Mouse (Mus musculus) limb, embryonic 14.5 days (tissue): ENCODE measurements around the gene Tsg101. TPM values are rescaled to one million over a fixed set of nuclear protein-coding genes. Genes with fewer than 3 reads are reported as not detected.

Source experiments
- ATAC-seq: fragments of 200-750 bp; cut with Nextera tagmentation; 2 replicates; pipeline ENCODE4 v1.8.0; 2017; ENCODE audit warnings: low read depth, moderate number of reproducible peaks, moderate TSS enrichment; ENCODE audit not compliant: low FRiP score
- DNase-seq: peaks from one replicate; pipeline ENCODE4 v3.0.0-alpha.2; 2015; ENCODE audit warnings: low spot score
- H3K27ac ChIP-seq: fragments of 300-500 bp; sonication (generic); replicated peaks from 2 replicates; pipeline ENCODE4 v1.5.1; 2014; ENCODE audit warnings: low read depth, mild to moderate bottlenecking, low read length, moderate library complexity, mixed read lengths
- H3K27me3 ChIP-seq: fragments of 300-500 bp; sonication (generic); 2 replicates; pipeline ENCODE4 v1.6.1; 2014; ENCODE audit warnings: low read length, mixed read lengths; ENCODE audit not compliant: control insufficient read depth, insufficient read depth
- H3K36me3 ChIP-seq: fragments of 300-500 bp; sonication (generic); 2 replicates; pipeline ENCODE4 v1.6.1; 2014; ENCODE audit warnings: mild to moderate bottlenecking, low read length, moderate library complexity, mixed read lengths; ENCODE audit not compliant: control insufficient read depth, insufficient read depth
- H3K4me1 ChIP-seq: fragments of 300-500 bp; sonication (generic); 2 replicates; pipeline ENCODE4 v1.6.1; 2014; ENCODE audit warnings: antibody characterized with exemption, low read length, mixed read lengths; ENCODE audit not compliant: control insufficient read depth, insufficient read depth
- H3K4me2 ChIP-seq: fragments of 300-500 bp; sonication (generic); replicated peaks from 2 replicates; pipeline ENCODE4 v1.6.1; 2014; ENCODE audit warnings: low read depth, mild to moderate bottlenecking, low read length, moderate library complexity; ENCODE audit not compliant: severe bottlenecking
- H3K4me3 ChIP-seq: fragments of 300-500 bp; sonication (generic); replicated peaks from 2 replicates; pipeline ENCODE4 v1.5.1; 2014; ENCODE audit warnings: low read length
- H3K9ac ChIP-seq: fragments of 300-500 bp; sonication (generic); 2 replicates; pipeline ENCODE4 v1.6.1; 2014; ENCODE audit warnings: mild to moderate bottlenecking, low read depth, low read length, moderate library complexity; ENCODE audit not compliant: severe bottlenecking
- H3K9me3 ChIP-seq: fragments of 300-500 bp; sonication (generic); 2 replicates; pipeline ENCODE4 v1.6.1; 2016; ENCODE audit warnings: low read length; ENCODE audit not compliant: control insufficient read depth
- POLR2A ChIP-seq: fragments of 200-500 bp; IDR thresholded peaks from 2 replicates; pipeline ENCODE4 v1.8.0; 2012; ENCODE audit warnings: inconsistent platforms, mild to moderate bottlenecking, moderate library complexity, borderline replicate concordance; ENCODE audit not compliant: insufficient read depth, insufficient read length; ENCODE audit errors: extremely low read depth
- WGBS: fragments of 180-500 bp; shearing (Covaris S2); extraction: QIAGEN DNeasy Blood & Tissue Kit; methylation state at CpG from one replicate; pipeline ENCODE4 v1.1.7; 2014; 5-methylcytosine and 5-hydroxymethylcytosine counted together
- polyA plus RNA-seq, 2 experiments: library from polyadenylated mRNA; depleted of rRNA in 1 of 2; stranded (reverse) in 1 of 2; unstranded in 1 of 2; fragments of >200 nt; fragmentation: Nextera tagmentation in 1 of 2; extraction: Ambion mirVana in 1 of 2; gene quantifications; 2 replicates each; pipeline versions ENCODE4 v1.2.1 to v1.2.3; 2012 to 2014

The Tsg101 gene
- polyA plus RNA-seq, 2 experiments = 86.2 to 189 TPM

GRCm38 (mm10) chr7:46876841-46877240, 42.9 kb downstream of the Tsg101 start:
- Histone ChIP-seq H3K4me2 (no peak overlapping the region), H3K9me3 (no peaks in the 10 kb centered on the region), H3K9ac (no peak overlapping the region), H3K4me3 (no peak overlapping the region), H3K36me3 (no peaks in the 10 kb centered on the region), H3K4me1 (no peaks in the 10 kb centered on the region), H3K27me3 (no peaks in the 10 kb centered on the region), H3K27ac (no peak overlapping the region)
- WGBS = 59% methylated on average over 4 of the region's 4 CpGs
- TF ChIP-seq POLR2A = no peak
- ATAC-seq = no peak
- no peak for DNase-seq

GRCm38 (mm10) chr7:46871988-46872387, 47.8 kb downstream of the Tsg101 start:
- Histone ChIP-seq H3K9me3 (no peaks in the 10 kb centered on the region), H3K4me3 (no peak overlapping the region), H3K4me1 (no peaks in the 10 kb centered on the region), H3K27ac (no peak overlapping the region), H3K36me3 (no peaks in the 10 kb centered on the region), H3K27me3 (no peaks in the 10 kb centered on the region), H3K4me2 (no peak overlapping the region), H3K9ac (no peak overlapping the region)
- WGBS = 73% methylated on average over 4 of the region's 4 CpGs
- no peak for TF ChIP-seq POLR2A
- no peak for DNase-seq
- ATAC-seq = no peak

- H3K9me3 ChIP-seq = no peaks in the 10 kb centered on the region
Measured at GRCm38 (mm10) chr7:46860996-46861395, 58.8 kb downstream of the Tsg101 start, which contains the start of gene Ldhc. Gene Ldhc (plus strand): TSS chr7:46861203.

GRCm38 (mm10) chr7:46859031-46859430, 60.7 kb downstream of the Tsg101 start:
- 54% methylated on average over 6 of the region's 6 CpGs for WGBS

More at GRCm38 (mm10) chr7:46860996-46861395, 58.8 kb downstream of the Tsg101 start, which contains the start of gene Ldhc:
- Histone ChIP-seq H3K9ac (no peak within 1 kb of the TSS), H3K4me2 (no peak within 1 kb of the TSS), H3K27me3 (no peaks in the 10 kb centered on the region), H3K27ac (no peak within 1 kb of the TSS), H3K36me3 (0 out of 2 replicates have a peak, but pooled peaks cover under 1% of the 10 kb centered on the region), H3K4me3 (no peak within 1 kb of the TSS), H3K4me1 (no peaks in the 10 kb centered on the region)
- no peak for DNase-seq
- TF ChIP-seq POLR2A = no peak
- no peak for ATAC-seq
- 42% methylated on average over 10 of the region's 10 CpGs for WGBS

GRCm38 (mm10) chr7:46857436-46857835, 62.3 kb downstream of the Tsg101 start:
- ATAC-seq = no peak

More at GRCm38 (mm10) chr7:46859031-46859430, 60.7 kb downstream of the Tsg101 start:
- no peaks in the 10 kb centered on the region for H3K27me3 ChIP-seq
- H3K4me3 ChIP-seq = no peak overlapping the region
- DNase-seq = no peak
- no peak for TF ChIP-seq POLR2A
- H3K27ac ChIP-seq = no peak overlapping the region
- H3K9me3 ChIP-seq = no peaks in the 10 kb centered on the region
- H3K36me3 ChIP-seq = peaks cover 20% of the 10 kb centered on the region
- no peak overlapping the region for H3K4me2 ChIP-seq
- no peaks in the 10 kb centered on the region for H3K4me1 ChIP-seq
- H3K9ac ChIP-seq = no peak overlapping the region
- no peak for ATAC-seq

More at GRCm38 (mm10) chr7:46857436-46857835, 62.3 kb downstream of the Tsg101 start:
- Histone ChIP-seq H3K4me1 (no peaks in the 10 kb centered on the region), H3K4me3 (no peak overlapping the region), H3K9me3 (no peaks in the 10 kb centered on the region), H3K36me3 (peaks cover 36% of the 10 kb centered on the region), H3K4me2 (no peak overlapping the region), H3K9ac (no peak overlapping the region), H3K27ac (no peak overlapping the region), H3K27me3 (no peaks in the 10 kb centered on the region)
- WGBS = 71% methylated on average over 9 of the region's 9 CpGs
- TF ChIP-seq POLR2A = no peak
- no peak for DNase-seq
